15 mouse cellular contexts compared by ENCODE assay signal in genomic region chr8:121090716-121091115, GRCm38 (mm10). TPM values are rescaled to one million over a fixed set of nuclear protein-coding genes. Genes with fewer than 3 reads are reported as not detected.
DNase-seq lines count a peak whose midpoint lies in the region; ATAC-seq and TF ChIP-seq lines count a peak whose summit lies in the region.
"Had no signal": no experiment of that assay in that cellular context is flagged by ENCODE, and none has a peak within 500 bp of the region (broad histone marks: within the 10 kb centered on the region; RNA-seq: fewer than 3 reads in every experiment).

No protein-coding gene starts in this region.

- no peak overlapping the region for H3K27ac ChIP-seq in gastrocnemius, adult 2 months
- H3K27ac ChIP-seq in liver, adult 2 months (replicated peaks; ENCODE audit: insufficient read depth, low read depth, low read length) = no peak overlapping the region
- H3K27ac ChIP-seq in CH12.LX (ENCODE audit: insufficient read depth, low read depth) = no peak overlapping the region
- peak overlapping the region; percentile 70 for H3K27ac ChIP-seq in intestine, embryonic 16.5 days (ENCODE audit: low read length)
- H3K27ac ChIP-seq: limb, embryonic 13.5 days; midbrain, embryonic 15.5 days had no signal

- no peaks in the 10 kb centered on the region for H3K9me3 ChIP-seq in CH12.LX (replicated peaks; ENCODE audit: low read length)
- H3K9me3 ChIP-seq in intestine, embryonic 16.5 days (ENCODE audit: control insufficient read depth, low read length) = no peaks in the 10 kb centered on the region
- H3K9me3 ChIP-seq: limb, embryonic 13.5 days; midbrain, embryonic 15.5 days had no signal

- peak; percentile 28 for TF ChIP-seq RAD21 in CH12.LX (IDR thresholded peaks at IDR 0.05; ENCODE audit: low read depth, low read length)

- TF ChIP-seq EP300 in CH12.LX (IDR thresholded peaks at IDR 0.05; ENCODE audit: low read length) = no peak

- DNase-seq in gastrocnemius, adult 2 months = no peak
- DNase-seq in gastrocnemius, postnatal 36 days = no peak
- DNase-seq in liver, adult 2 months (ENCODE audit: extremely low read depth, low read depth, low spot score) = no peak
- DNase-seq in liver (no peak), CH12.LX (ENCODE audit: extremely low read depth) (no peak)
- DNase-seq in cerebellum, adult 9-11 months = no peak
- DNase-seq in right cerebral cortex, postnatal 10 days (ENCODE audit: low spot score in 2 of 2) = no peak
- DNase-seq: adrenal gland, postnatal 36 days; gastrocnemius, postnatal 14 days; heart, postnatal 4 days had no signal

- dilution Hi-C loops in CH12.LX (cut with MboI; ENCODE audit: extremely low pct_ligation_motif_present, extremely low pct_unique_long_range_greater_than_20kb, low sequenced_read_pairs) = no loop called here

- H3K36me3 ChIP-seq in liver, adult 2 months (ENCODE audit: control insufficient read depth, insufficient read depth, low read length) = no peaks in the 10 kb centered on the region
- peaks cover 0 to 4% of the 10 kb centered on the region in 2 experiments for H3K36me3 ChIP-seq in CH12.LX (replicated peaks in 1 of 2; ENCODE audit: control insufficient read depth in 1 of 2, insufficient read depth in 1 of 2, low read length in 1 of 2)
- H3K36me3 ChIP-seq in intestine, embryonic 16.5 days (ENCODE audit: control insufficient read depth, insufficient read depth, low read length) = no peaks in the 10 kb centered on the region
- H3K36me3 ChIP-seq: limb, embryonic 13.5 days; midbrain, embryonic 15.5 days had no signal

- WGBS in liver, adult 2 months = 0% methylated on average over 1 of the region's 1 CpGs
- WGBS in intestine, embryonic 16.5 days = 7% methylated on average over 1 of the region's 1 CpGs

- ATAC-seq in intestine, embryonic 16.5 days = no peak
- ATAC-seq: midbrain, embryonic 15.5 days; Patski had no signal

- H3K9ac ChIP-seq in liver, adult 2 months (ENCODE audit: low read depth, low read length) = no peak overlapping the region
- H3K9ac ChIP-seq in CH12.LX (ENCODE audit: insufficient read depth, low read depth) = no peak overlapping the region
- peak overlapping the region; percentile 89 for H3K9ac ChIP-seq in intestine, embryonic 16.5 days (ENCODE audit: low read depth, low read length)
- H3K9ac ChIP-seq: limb, embryonic 13.5 days; midbrain, embryonic 15.5 days had no signal

- peaks cover 2% of the 10 kb centered on the region; the same call in 1 of the 2 replicates for H3K4me1 ChIP-seq in liver, adult 2 months (ENCODE audit: control insufficient read depth, insufficient read depth, low read length)
- H3K4me1 ChIP-seq in CH12.LX (ENCODE audit: control insufficient read depth in 1 of 2, insufficient read depth in 2 of 2) = no peaks in the 10 kb centered on the region
- H3K4me1 ChIP-seq in intestine, embryonic 16.5 days (ENCODE audit: control insufficient read depth, insufficient read depth, low read length) = peaks cover 15% of the 10 kb centered on the region
- H3K4me1 ChIP-seq: midbrain, embryonic 15.5 days had no signal

- peaks cover 8% of the 10 kb centered on the region; the same call in 1 of the 2 replicates for H3K27me3 ChIP-seq in liver, adult 2 months (ENCODE audit: control insufficient read depth, insufficient read depth, low read length)
- H3K27me3 ChIP-seq in CH12.LX (replicated peaks) = peaks cover 63% of the 10 kb centered on the region
- H3K27me3 ChIP-seq in intestine, embryonic 16.5 days (replicated peaks; ENCODE audit: control insufficient read depth, insufficient read depth, low read length) = peaks cover 50% of the 10 kb centered on the region
- H3K27me3 ChIP-seq: Patski had no signal

- in situ Hi-C loops in CH12.LX (cut with MboI; ENCODE audit: low pct_ligation_motif_present, low pct_unique_long_range_greater_than_20kb, low sequenced_read_pairs) = loop anchor here (5.0 kb wide), 2 partner anchors 263 to 413 kb away; no protein-coding TSS in a partner anchor

- TF ChIP-seq CTCF in gastrocnemius, adult 2 months (IDR thresholded peaks at IDR 0.05) = peak; percentile 22; the same call in 1 of the 2 replicates
- peak; percentile 23; the same call in 1 of the 2 replicates for TF ChIP-seq CTCF in liver, adult 2 months (IDR thresholded peaks at IDR 0.05; ENCODE audit: low read depth, low read length)
- peak in 1 of 2 experiments; percentile 27; a peak in 2 of 4 replicates for TF ChIP-seq CTCF in CH12.LX (conservative IDR thresholded peaks at IDR 0.05 in 1 of 2, IDR thresholded peaks at IDR 0.05 in 1 of 2; ENCODE audit: low read depth in 2 of 2, low read length in 2 of 2)

- H3K4me2 ChIP-seq in CH12.LX (ENCODE audit: insufficient read depth, low read depth, poor library complexity, severe bottlenecking) = no peak overlapping the region
- peak overlapping the region; percentile 55 for H3K4me2 ChIP-seq in intestine, embryonic 16.5 days (ENCODE audit: low read depth, low read length)
- H3K4me2 ChIP-seq: limb, embryonic 13.5 days; midbrain, embryonic 15.5 days had no signal

- TF ChIP-seq POLR2A in liver, adult 2 months (IDR thresholded peaks at IDR 0.05; ENCODE audit: extremely low read depth, insufficient read depth, low read length) = no peak
- TF ChIP-seq POLR2A in CH12.LX (IDR thresholded peaks at IDR 0.05; ENCODE audit: low read depth, low read length) = no peak

- intact Hi-C loops in gastrocnemius, adult 2 months (cut with DNase I) = no loop called here
- intact Hi-C loops in gastrocnemius, postnatal 36 days (cut with DNase I) = loop anchor here (10.0 kb wide), 1 partner anchor 406 kb away; no protein-coding TSS in a partner anchor

- H3K79me2 ChIP-seq in liver, adult 2 months (ENCODE audit: control insufficient read depth, insufficient read depth, low read length) = no peaks in the 10 kb centered on the region
- H3K79me2 ChIP-seq in CH12.LX (replicated peaks; ENCODE audit: control insufficient read depth, extremely low read depth, insufficient read depth, poor library complexity, severe bottlenecking) = no peaks in the 10 kb centered on the region

- no peak overlapping the region for H3K4me3 ChIP-seq in gastrocnemius, adult 2 months
- H3K4me3 ChIP-seq in liver, adult 2 months (ENCODE audit: insufficient read depth, low read depth, low read length) = no peak overlapping the region
- H3K4me3 ChIP-seq in CH12.LX (replicated peaks in 1 of 3; ENCODE audit: low read depth in 2 of 3, low read length in 2 of 3, poor library complexity in 1 of 3) = no peak overlapping the region
- H3K4me3 ChIP-seq in intestine, embryonic 16.5 days (ENCODE audit: low read length) = peak overlapping the region; percentile 62
- H3K4me3 ChIP-seq: limb, embryonic 13.5 days; midbrain, embryonic 15.5 days had no signal

TF ChIP-seq in CH12.LX, 34 proteins besides CTCF, POLR2A, EP300 and RAD21:
- no peak for TF ChIP-seq TBP (conservative IDR thresholded peaks at IDR 0.05; ENCODE audit: low read depth, low read length)
- no peak for TF ChIP-seq RCOR1 (conservative IDR thresholded peaks at IDR 0.05; ENCODE audit: low read depth, low read length)
- peak; percentile 9; the same call in 1 of the 2 replicates for TF ChIP-seq SMC3 (IDR thresholded peaks at IDR 0.05; ENCODE audit: low read depth, low read length)
- no peak for TF ChIP-seq MAFK (IDR thresholded peaks at IDR 0.05; ENCODE audit: insufficient replicate concordance, low read length)
- TF ChIP-seq MAZ (IDR thresholded peaks at IDR 0.05; ENCODE audit: low read depth, low read length) = no peak
- no peak for TF ChIP-seq E2F4 (IDR thresholded peaks at IDR 0.05; ENCODE audit: insufficient replicate concordance, low read depth, low read length)
- TF ChIP-seq BHLHE40 (IDR thresholded peaks at IDR 0.05; ENCODE audit: low read depth, low read length) = no peak

RNA-seq across cellular contexts. Expression of gene Foxf1, which starts 6.5 kb away (rescaled TPM):
- under 1 TPM; 0.10 to 0.14 TPM for total RNA-seq in gastrocnemius, adult 2 months (2021)
- total RNA-seq in gastrocnemius, postnatal 36 days (2021) = not detected
- total RNA-seq in liver, adult 2 months (2014; rRNA removed) = 1.3 and 1.4 TPM in 2 replicates
- polyA plus RNA-seq in liver, adult 2 months (2012; rRNA removed) = 3.1 and 3.4 TPM in 2 replicates
- total RNA-seq in CH12.LX (2012; rRNA removed) (not detected in 2 replicates), CH12.LX (2014; rRNA removed) (not detected in 2 replicates)
- polyA plus RNA-seq in CH12.LX (2012; ENCODE audit: insufficient read length, low read depth) = not detected in 2 replicates
- 86.9 and 88.3 TPM in 2 replicates for polyA plus RNA-seq in intestine, embryonic 16.5 days (2015; fragmentation: Nextera tagmentation; extraction: Ambion mirVana)

RNA-seq across cellular contexts. Expression of gene Mthfsd, which starts 17.5 kb away (rescaled TPM):
- 10 to 100 TPM; 16.2 to 17.9 TPM for total RNA-seq in gastrocnemius, adult 2 months (2021)
- total RNA-seq in gastrocnemius, postnatal 36 days (2021) = 10 to 100 TPM; 11.1 to 13.9 TPM
- total RNA-seq in liver, adult 2 months (2014; rRNA removed) = 23.6 and 29.5 TPM in 2 replicates
- 22.7 and 29.8 TPM in 2 replicates for polyA plus RNA-seq in liver, adult 2 months (2012; rRNA removed)
- total RNA-seq in CH12.LX (2012; rRNA removed) (34.7 and 36.4 TPM in 2 replicates), CH12.LX (2014; rRNA removed) (30.1 and 30.7 TPM in 2 replicates)
- polyA plus RNA-seq in CH12.LX (2012; ENCODE audit: insufficient read length, low read depth) = 23.1 and 27.1 TPM in 2 replicates
- polyA plus RNA-seq in intestine, embryonic 16.5 days (2015; fragmentation: Nextera tagmentation; extraction: Ambion mirVana) = 48.9 TPM in 2 replicates

RNA-seq across cellular contexts. Expression of gene Foxc2, which starts 25.3 kb away (rescaled TPM):
- under 1 TPM; 0.20 TPM for total RNA-seq in gastrocnemius, adult 2 months (2021)
- total RNA-seq in gastrocnemius, postnatal 36 days (2021) = under 1 TPM; 0.18 to 0.27 TPM
- 0.07 TPM in 1 of 2 replicates, not detected in the other for total RNA-seq in liver, adult 2 months (2014; rRNA removed)
- 0.06 and 0.07 TPM in 2 replicates for polyA plus RNA-seq in liver, adult 2 months (2012; rRNA removed)
- total RNA-seq in CH12.LX (2012; rRNA removed) = not detected in 2 replicates
- not detected in 2 replicates for total RNA-seq in CH12.LX (2014; rRNA removed)
- polyA plus RNA-seq in CH12.LX (2012; ENCODE audit: insufficient read length, low read depth) = not detected in 2 replicates
- 0.20 and 0.22 TPM in 2 replicates for polyA plus RNA-seq in intestine, embryonic 16.5 days (2015; fragmentation: Nextera tagmentation; extraction: Ambion mirVana)

RNA-seq across cellular contexts. Expression of gene Foxl1, which starts 37.0 kb away (rescaled TPM):
- not detected for total RNA-seq in gastrocnemius, adult 2 months (2021)
- total RNA-seq in gastrocnemius, postnatal 36 days (2021) = not detected
- total RNA-seq in liver, adult 2 months (2014; rRNA removed) = not detected in 2 replicates
- polyA plus RNA-seq in liver, adult 2 months (2012; rRNA removed) = not detected in 2 replicates
- 0.04 TPM in 1 of 2 replicates, not detected in the other for total RNA-seq in CH12.LX (2012; rRNA removed)
- not detected in 2 replicates for total RNA-seq in CH12.LX (2014; rRNA removed)
- polyA plus RNA-seq in CH12.LX (2012; ENCODE audit: insufficient read length, low read depth) = not detected in 2 replicates
- 5.2 and 5.8 TPM in 2 replicates for polyA plus RNA-seq in intestine, embryonic 16.5 days (2015; fragmentation: Nextera tagmentation; extraction: Ambion mirVana)
- polyA plus RNA-seq: spleen, adult 2 months had no signal
